Mouse (Mus musculus) ES-E14 (cell line): ENCODE measurements at regions not wholly inside any gene's neighbourhood (a gene's known extent, or its start where the extent isn't known, plus 50 kb on each side); places are given as distances from the start of the nearest gene placed in this dataset.

Experiments
- DNase-seq: peaks from one replicate; pipeline ENCODE4 v3.0.0-alpha.2; 2013; ENCODE audit warnings: low read depth, low spot score
- H3K27ac ChIP-seq: 2 replicates; pipeline ENCODE4 v1.5.1; 2012; ENCODE audit warnings: low read depth, mild to moderate bottlenecking, low read length, moderate library complexity, mixed read lengths; ENCODE audit not compliant: poor library complexity, insufficient read depth, severe bottlenecking
- H3K36me3 ChIP-seq: 2 replicates; pipeline ENCODE4 v1.6.1; 2012; ENCODE audit warnings: mild to moderate bottlenecking, low read length, moderate library complexity, mixed read lengths; ENCODE audit not compliant: control insufficient read depth, poor library complexity, insufficient read depth, severe bottlenecking
- H3K4me1 ChIP-seq, 2 experiments: fragments of 150-350 bp in 1 of 2; sonication (generic) in 1 of 2; 2 replicates each; pipeline ENCODE4 v1.6.1; 2012; ENCODE audit warnings: low read length in 2 of 2, mild to moderate bottlenecking in 1 of 2, mixed read lengths in 1 of 2; ENCODE audit not compliant: control insufficient read depth in 2 of 2, insufficient read depth in 2 of 2, poor library complexity in 1 of 2
- H3K4me3 ChIP-seq, 2 experiments: fragments of 150-350 bp in 1 of 2; sonication (generic) in 1 of 2; 2 replicates each; pipeline ENCODE4 v1.5.1; 2012; ENCODE audit warnings: low read length in 2 of 2, low read depth in 1 of 2, mild to moderate bottlenecking in 1 of 2, mixed read lengths in 1 of 2; ENCODE audit not compliant: insufficient read depth in 1 of 2, poor library complexity in 1 of 2, severe bottlenecking in 1 of 2
- H3K9ac ChIP-seq: 2 replicates; pipeline ENCODE4 v1.6.1; 2012; ENCODE audit warnings: low read depth, mild to moderate bottlenecking, low read length, mixed read lengths; ENCODE audit not compliant: poor library complexity, insufficient read depth, severe bottlenecking
- H3K9me3 ChIP-seq: fragments of 150-350 bp; sonication (generic); 2 replicates; pipeline ENCODE4 v1.6.1; 2012; ENCODE audit warnings: low read depth, mild to moderate bottlenecking, low read length; ENCODE audit not compliant: control insufficient read depth, insufficient read depth
- CHD2 ChIP-seq: IDR thresholded peaks from 2 replicates; pipeline ENCODE4 v1.6.1; 2014; ENCODE audit warnings: mild to moderate bottlenecking, low read depth, low read length, inconsistent platforms
- HCFC1 ChIP-seq: IDR thresholded peaks from 2 replicates; pipeline ENCODE4 v1.6.1; 2012; ENCODE audit warnings: low read length, inconsistent platforms, borderline replicate concordance; ENCODE audit not compliant: insufficient read depth
- MAFK ChIP-seq: IDR thresholded peaks from 2 replicates; pipeline ENCODE4 v1.6.1; 2014; ENCODE audit warnings: mild to moderate bottlenecking, low read depth, low read length, inconsistent platforms; ENCODE audit not compliant: insufficient read depth
- ZC3H11A ChIP-seq: IDR thresholded peaks from 2 replicates; pipeline ENCODE4 v1.6.1; 2012; ENCODE audit warnings: low read depth, mild to moderate bottlenecking, inconsistent platforms, low read length, borderline replicate concordance
- ZNF384 ChIP-seq: IDR thresholded peaks from 2 replicates; pipeline ENCODE4 v1.6.1; 2012; ENCODE audit warnings: low read depth, low read length, inconsistent platforms
- in situ Hi-C, 2 experiments: fragments of 600-800 bp; cut with MboI; formaldehyde crosslinking; loops; one replicate each; pipeline ENCODE4 v1.15.1; 2025; ENCODE audit warnings: low sequenced_read_pairs in 2 of 2, inconsistent platforms in 1 of 2; ENCODE audit not compliant: unreplicated experiment in 2 of 2

GRCm38 (mm10) chr3:126058585-126058984 lies 120.2 kb upstream of the Ugt8a start:
- H3K36me3 ChIP-seq = no peaks in the 10 kb centered on the region
- in situ Hi-C loops = no loop called here
- H3K27ac ChIP-seq = no peak overlapping the region
- no peaks in the 10 kb centered on the region for H3K4me1 ChIP-seq
- no peak overlapping the region for H3K4me3 ChIP-seq
- H3K9me3 ChIP-seq = no peaks in the 10 kb centered on the region
- no peak for TF ChIP-seq ZNF384
- TF ChIP-seq MAFK = no peak
- TF ChIP-seq ZC3H11A = no peak
- TF ChIP-seq HCFC1 = no peak
- TF ChIP-seq CHD2 = no peak
- no peak overlapping the region for H3K9ac ChIP-seq
- DNase-seq = no peak

GRCm38 (mm10) chr3:126105086-126105485 lies 166.7 kb upstream of the Ugt8a start:
- in situ Hi-C loops = no loop called here

GRCm38 (mm10) chr3:126109371-126109770 lies 171.0 kb upstream of the Ugt8a start:
- Histone ChIP-seq H3K36me3 (no peaks in the 10 kb centered on the region), H3K27ac (no peak overlapping the region), H3K9ac (no peak overlapping the region), H3K9me3 (no peaks in the 10 kb centered on the region), H3K4me1 (no peaks in the 10 kb centered on the region), H3K4me3 (no peak overlapping the region)
- DNase-seq = no peak
- in situ Hi-C loops = no loop called here
- TF ChIP-seq HCFC1 = no peak
- no peak for TF ChIP-seq ZC3H11A
- no peak for TF ChIP-seq CHD2
- TF ChIP-seq ZNF384 = no peak
- TF ChIP-seq MAFK = no peak

More at GRCm38 (mm10) chr3:126105086-126105485, 166.7 kb upstream of the Ugt8a start:
- no peak for DNase-seq
- H3K27ac ChIP-seq = no peak overlapping the region
- no peaks in the 10 kb centered on the region for H3K4me1 ChIP-seq
- no peak overlapping the region for H3K9ac ChIP-seq
- H3K4me3 ChIP-seq = no peak overlapping the region
- H3K36me3 ChIP-seq = no peaks in the 10 kb centered on the region
- TF ChIP-seq ZC3H11A (no peak), ZNF384 (no peak), CHD2 (no peak), MAFK (no peak), HCFC1 (no peak)
- H3K9me3 ChIP-seq = no peaks in the 10 kb centered on the region

- in situ Hi-C loops = no loop called here
Measured at GRCm38 (mm10) chr3:126117849-126118248, 179.4 kb upstream of the Ugt8a start.

More at GRCm38 (mm10) chr3:126117849-126118248, 179.4 kb upstream of the Ugt8a start:
- Histone ChIP-seq H3K9me3 (no peaks in the 10 kb centered on the region), H3K27ac (no peak overlapping the region), H3K36me3 (no peaks in the 10 kb centered on the region), H3K4me3 (no peak overlapping the region), H3K9ac (no peak overlapping the region), H3K4me1 (no peaks in the 10 kb centered on the region)
- no peak for TF ChIP-seq HCFC1
- TF ChIP-seq MAFK = no peak
- no peak for TF ChIP-seq CHD2
- no peak for TF ChIP-seq ZC3H11A
- TF ChIP-seq ZNF384 = no peak
- no peak for DNase-seq
